ENCODE assay signal across 8 mouse cellular contexts in genomic region chr17:46152847-46153782, GRCm38 (mm10). TPM values are rescaled to one million over a fixed set of nuclear protein-coding genes. Genes with fewer than 3 reads are reported as not detected.
DNase-seq lines count a peak whose midpoint lies in the region; ATAC-seq and TF ChIP-seq lines count a peak whose summit lies in the region.

TSS of gene Mad2l1bp (minus strand) at chr17:46153553.

- peak within 1 kb of the TSS; percentile 81 for H3K9ac ChIP-seq in forebrain, embryonic 11.5 days (ENCODE audit: low read length)
- H3K9ac ChIP-seq in heart, embryonic 16.5 days (ENCODE audit: low read length) = peak within 1 kb of the TSS; percentile 89
- H3K9ac ChIP-seq in liver, embryonic 16.5 days (ENCODE audit: low read depth, low read length) = peak within 1 kb of the TSS; percentile 82
- H3K9ac ChIP-seq in neural tube, embryonic 13.5 days = peak within 1 kb of the TSS; percentile 82

- TF ChIP-seq CTCF in E14TG2a.4 (conservative IDR thresholded peaks at IDR 0.05; ENCODE audit: low read length) = no peak

- H3K9me3 ChIP-seq in E14TG2a.4 (ENCODE audit: low read length) = no peaks in the 10 kb centered on the region
- H3K9me3 ChIP-seq in forebrain, embryonic 11.5 days (ENCODE audit: control insufficient read depth, low read length) = no peaks in the 10 kb centered on the region
- H3K9me3 ChIP-seq in heart, embryonic 16.5 days (replicated peaks; ENCODE audit: control insufficient read depth, low read length) = no peaks in the 10 kb centered on the region
- H3K9me3 ChIP-seq in liver, embryonic 16.5 days (replicated peaks; ENCODE audit: control insufficient read depth, low read length) = no peaks in the 10 kb centered on the region
- no peaks in the 10 kb centered on the region for H3K9me3 ChIP-seq in neural tube, embryonic 13.5 days

- peak within 1 kb of the TSS; percentile 87 for H3K4me2 ChIP-seq in forebrain, embryonic 11.5 days (ENCODE audit: low read depth, low read length, severe bottlenecking)
- peak within 1 kb of the TSS; percentile 74 for H3K4me2 ChIP-seq in heart, embryonic 16.5 days (ENCODE audit: low read depth, low read length)
- peak within 1 kb of the TSS; percentile 72 for H3K4me2 ChIP-seq in liver, embryonic 16.5 days (ENCODE audit: low read depth, low read length)
- H3K4me2 ChIP-seq in neural tube, embryonic 13.5 days = peak within 1 kb of the TSS; percentile 86

- no peak within 1 kb of the TSS; the same call in 1 of the 2 replicates for H3K27ac ChIP-seq in forebrain, embryonic 11.5 days (ENCODE audit: low read depth, low read length)
- peak within 1 kb of the TSS; percentile 84 for H3K27ac ChIP-seq in heart, embryonic 16.5 days (ENCODE audit: low read length)
- H3K27ac ChIP-seq in liver, embryonic 16.5 days (ENCODE audit: low read length) = peak within 1 kb of the TSS; percentile 78
- H3K27ac ChIP-seq in neural tube, embryonic 13.5 days (replicated peaks) = peak within 1 kb of the TSS; percentile 54; the same call in 1 of the 2 replicates

- no peaks in the 10 kb centered on the region for H3K27me3 ChIP-seq in E14TG2a.4 (ENCODE audit: insufficient read depth, low read length)
- H3K27me3 ChIP-seq in forebrain, embryonic 11.5 days (ENCODE audit: control insufficient read depth, insufficient read depth, low read length) = no peaks in the 10 kb centered on the region
- H3K27me3 ChIP-seq in heart, embryonic 16.5 days (ENCODE audit: control insufficient read depth, insufficient read depth, low read length) = no peaks in the 10 kb centered on the region
- no peaks in the 10 kb centered on the region for H3K27me3 ChIP-seq in liver, embryonic 16.5 days (ENCODE audit: control insufficient read depth, insufficient read depth, low read depth, low read length)
- no peaks in the 10 kb centered on the region for H3K27me3 ChIP-seq in neural tube, embryonic 13.5 days

- peak; percentile 88 for DNase-seq in c-Kit-positive CD71-positive TER-119-negative erythroid progenitor cells, embryonic 14.5 days (ENCODE audit: low read depth)
- DNase-seq in forebrain, embryonic 11.5 days (ENCODE audit: low spot score) = peak; percentile 92
- peak; percentile 88 to 94 for DNase-seq in kidney, postnatal 4 days
- peak; percentile 84 for DNase-seq in testis, postnatal 14 days (ENCODE audit: low spot score)

- peak within 1 kb of the TSS; percentile 85 for H3K4me3 ChIP-seq in E14TG2a.4 (replicated peaks; ENCODE audit: low read length)
- H3K4me3 ChIP-seq in forebrain, embryonic 11.5 days (ENCODE audit: low read depth, low read length) = peak within 1 kb of the TSS; percentile 60
- H3K4me3 ChIP-seq in heart, embryonic 16.5 days (ENCODE audit: low read length) = peak within 1 kb of the TSS; percentile 82
- H3K4me3 ChIP-seq in liver, embryonic 16.5 days (ENCODE audit: low read depth, low read length) = peak within 1 kb of the TSS; percentile 78
- peak within 1 kb of the TSS; percentile 57 for H3K4me3 ChIP-seq in neural tube, embryonic 13.5 days

- H3K4me1 ChIP-seq in E14TG2a.4 (replicated peaks; ENCODE audit: low read depth, low read length) = peaks cover 36% of the 10 kb centered on the region
- H3K4me1 ChIP-seq in forebrain, embryonic 11.5 days (replicated peaks; ENCODE audit: control insufficient read depth, insufficient read depth, low read length) = no peaks in the 10 kb centered on the region; the same call in 1 of the 2 replicates
- H3K4me1 ChIP-seq in heart, embryonic 16.5 days (ENCODE audit: control insufficient read depth, insufficient read depth, low read length) = peaks cover 6% of the 10 kb centered on the region
- peaks cover 46% of the 10 kb centered on the region for H3K4me1 ChIP-seq in liver, embryonic 16.5 days (ENCODE audit: control insufficient read depth, low read depth, low read length)
- H3K4me1 ChIP-seq in neural tube, embryonic 13.5 days (replicated peaks) = peaks cover 22% of the 10 kb centered on the region

- peak; percentile 92 for ATAC-seq in forebrain, embryonic 11.5 days (replicated peaks; ENCODE audit: low FRiP score)
- peak; percentile 94 for ATAC-seq in heart, embryonic 16.5 days (replicated peaks; ENCODE audit: extremely low read depth, insufficient read depth, low FRiP score)
- peak; percentile 85 for ATAC-seq in liver, embryonic 16.5 days (ENCODE audit: low read depth)
- peak; percentile 86 for ATAC-seq in neural tube, embryonic 13.5 days (ENCODE audit: low read depth)

- H3K36me3 ChIP-seq in E14TG2a.4 (ENCODE audit: insufficient read depth, low read length) = peaks cover 18% of the 10 kb centered on the region
- no peaks in the 10 kb centered on the region for H3K36me3 ChIP-seq in forebrain, embryonic 11.5 days (ENCODE audit: control insufficient read depth, insufficient read depth, low read length)
- H3K36me3 ChIP-seq in heart, embryonic 16.5 days (ENCODE audit: control insufficient read depth, insufficient read depth) = peaks cover under 1% of the 10 kb centered on the region; the same call in 1 of the 2 replicates
- H3K36me3 ChIP-seq in liver, embryonic 16.5 days (ENCODE audit: control insufficient read depth, insufficient read depth) = peaks cover 11% of the 10 kb centered on the region
- peaks cover 15% of the 10 kb centered on the region for H3K36me3 ChIP-seq in neural tube, embryonic 13.5 days

- 8% methylated on average over 33 of the region's 33 CpGs for WGBS in forebrain, embryonic 11.5 days
- WGBS in heart, embryonic 16.5 days = 3% methylated on average over 33 of the region's 33 CpGs
- WGBS in liver, embryonic 16.5 days (ENCODE audit: insufficient replicate concordance) = 4% methylated on average over 33 of the region's 33 CpGs
- WGBS in neural tube, embryonic 13.5 days = 9% methylated on average over 33 of the region's 33 CpGs

RNA-seq across cellular contexts. Expression of gene Mad2l1bp, which starts in this region (rescaled TPM):
- polyA plus RNA-seq in forebrain, embryonic 11.5 days (2014; fragmentation: Nextera tagmentation; extraction: Ambion mirVana) = 33.7 and 35.4 TPM in 2 replicates
- polyA plus RNA-seq in heart, embryonic 16.5 days (2015; fragmentation: Nextera tagmentation; extraction: Ambion mirVana) = 32.7 and 39.4 TPM in 2 replicates
- polyA plus RNA-seq in liver, embryonic 16.5 days (2015; fragmentation: Nextera tagmentation; extraction: Ambion mirVana) = 43.3 and 46.3 TPM in 2 replicates
- polyA plus RNA-seq in neural tube, embryonic 13.5 days (2015; fragmentation: Nextera tagmentation; extraction: Ambion mirVana) = 24.1 and 30.8 TPM in 2 replicates
